In the genomic region with DNA sequence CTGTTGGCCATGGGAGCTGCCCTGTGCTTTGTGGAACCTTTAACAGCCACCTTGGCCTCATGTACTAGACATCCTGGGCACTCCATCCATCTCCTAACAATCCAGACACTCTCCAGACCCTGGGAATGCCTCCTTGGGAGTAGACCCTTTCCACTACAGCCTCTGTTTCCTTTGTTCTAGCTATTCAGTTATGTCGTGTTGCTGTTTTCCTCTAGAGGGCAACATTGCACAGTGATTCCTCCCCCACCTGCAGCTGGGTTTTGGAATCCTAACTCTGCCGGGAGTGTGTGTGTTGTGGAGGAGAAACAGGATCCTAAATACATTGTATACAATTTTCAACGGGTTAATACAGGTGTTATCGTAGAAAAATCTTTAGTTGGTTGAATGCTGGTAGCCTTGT, we compare ENCODE assay signal across 8 mouse cellular contexts. TPM values are rescaled to one million over a fixed set of nuclear protein-coding genes. Genes with fewer than 3 reads are reported as not detected.
A peak's percentile ranks its signal among the peaks of the same experiment; 100 is the strongest.
DNase-seq lines count a peak whose midpoint lies in the region; ATAC-seq and TF ChIP-seq lines count a peak whose summit lies in the region.

No protein-coding gene starts in this region.

- H3K9ac ChIP-seq in forebrain, embryonic 15.5 days (replicated peaks): no peak overlapping the region
- H3K9ac ChIP-seq in lung, embryonic 14.5 days: no peak overlapping the region

- H3K36me3 ChIP-seq in forebrain, embryonic 10.5 days (replicated peaks): no peaks in the 10 kb centered on the region
- no peaks in the 10 kb centered on the region for H3K36me3 ChIP-seq in forebrain, embryonic 15.5 days
- H3K36me3 ChIP-seq in lung, embryonic 14.5 days (ENCODE audit: insufficient read depth): no peaks in the 10 kb centered on the region
- H3K36me3 ChIP-seq in splenic B cell, adult 2 months (ENCODE audit: control insufficient read depth, insufficient read depth, low read length, poor library complexity, severe bottlenecking): no peaks in the 10 kb centered on the region

- H3K9me3 ChIP-seq in forebrain, embryonic 10.5 days: no peaks in the 10 kb centered on the region
- H3K9me3 ChIP-seq in forebrain, embryonic 15.5 days: no peaks in the 10 kb centered on the region
- H3K9me3 ChIP-seq in lung, embryonic 14.5 days (ENCODE audit: low read depth, low read length): no peaks in the 10 kb centered on the region

- WGBS in forebrain, embryonic 10.5 days: 11% methylated on average over 4 of the region's 4 CpGs
- 14% methylated on average over 4 of the region's 4 CpGs for WGBS in forebrain, embryonic 15.5 days
- WGBS in lung, embryonic 14.5 days: 10% methylated on average over 4 of the region's 4 CpGs

- DNase-seq in forebrain, embryonic 10.5 days (ENCODE audit: extremely low spot score, low spot score): peak; percentile 52
- peak; percentile 80 for DNase-seq in 3T3-L1 (ENCODE audit: low read depth, low spot score)
- DNase-seq in adrenal gland, postnatal 14 days: peak; percentile 56
- peak; percentile 80 for DNase-seq in lung, embryonic 14.5 days
- peak; percentile 26 for DNase-seq in splenic B cell, adult 2 months (ENCODE audit: low read depth, low spot score)
- no peak for DNase-seq in gastrocnemius, postnatal 4 days (ENCODE audit: low spot score in 2 of 2)

- TF ChIP-seq CTCF in lung, embryonic 14.5 days (IDR thresholded peaks at IDR 0.05; ENCODE audit: low read depth): peak; percentile 81

- H3K4me3 ChIP-seq in forebrain, embryonic 10.5 days: no peak overlapping the region
- no peak overlapping the region for H3K4me3 ChIP-seq in forebrain, embryonic 15.5 days
- H3K4me3 ChIP-seq in lung, embryonic 14.5 days (ENCODE audit: low read depth, low read length): no peak overlapping the region

- H3K4me2 ChIP-seq in forebrain, embryonic 15.5 days (replicated peaks): no peak overlapping the region
- H3K4me2 ChIP-seq in lung, embryonic 14.5 days: no peak overlapping the region

- no peaks in the 10 kb centered on the region for H3K27me3 ChIP-seq in forebrain, embryonic 10.5 days (ENCODE audit: poor library complexity, severe bottlenecking)
- H3K27me3 ChIP-seq in forebrain, embryonic 15.5 days: no peaks in the 10 kb centered on the region
- no peaks in the 10 kb centered on the region for H3K27me3 ChIP-seq in lung, embryonic 14.5 days (ENCODE audit: insufficient read depth, low read length)
- H3K27me3 ChIP-seq in splenic B cell, adult 2 months (ENCODE audit: control insufficient read depth, insufficient read depth, low read length, poor library complexity, severe bottlenecking): no peaks in the 10 kb centered on the region

- ATAC-seq in forebrain, embryonic 15.5 days (replicated peaks): no peak
- ATAC-seq in frontal cortex, adult (ENCODE audit: low TSS enrichment): peak; percentile 67
- ATAC-seq in lung, embryonic 14.5 days (ENCODE audit: insufficient read depth): peak; percentile 52; the same call in 1 of the 2 replicates

- no peaks in the 10 kb centered on the region for H3K4me1 ChIP-seq in forebrain, embryonic 10.5 days
- H3K4me1 ChIP-seq in forebrain, embryonic 15.5 days: no peaks in the 10 kb centered on the region
- no peaks in the 10 kb centered on the region for H3K4me1 ChIP-seq in lung, embryonic 14.5 days (ENCODE audit: insufficient read depth)

- peak overlapping the region; percentile 79 for H3K27ac ChIP-seq in forebrain, embryonic 10.5 days
- H3K27ac ChIP-seq in forebrain, embryonic 15.5 days (replicated peaks): no peak overlapping the region
- no peak overlapping the region for H3K27ac ChIP-seq in lung, embryonic 14.5 days (ENCODE audit: low read depth)

RNA-seq across cellular contexts. Expression of a gene that starts 1.4 kb away (rescaled TPM):
- not detected in 2 replicates for polyA plus RNA-seq in forebrain, embryonic 10.5 days (2016; fragmentation: Nextera tagmentation; extraction: Ambion mirVana)
- not detected in 2 replicates for polyA plus RNA-seq in forebrain, embryonic 15.5 days (2015; fragmentation: Nextera tagmentation; extraction: Ambion mirVana)
- not detected in 2 replicates for total RNA-seq in adrenal gland, postnatal 14 days (2021)
- polyA plus RNA-seq in lung, embryonic 14.5 days (2014; fragmentation: Nextera tagmentation; extraction: Ambion mirVana): not detected in 2 replicates
- total RNA-seq in gastrocnemius, postnatal 4 days (2021): not detected

RNA-seq across cellular contexts. Expression of a gene that starts 6.8 kb away (rescaled TPM):
- not detected in 2 replicates for polyA plus RNA-seq in forebrain, embryonic 10.5 days (2016; fragmentation: Nextera tagmentation; extraction: Ambion mirVana)
- polyA plus RNA-seq in forebrain, embryonic 15.5 days (2015; fragmentation: Nextera tagmentation; extraction: Ambion mirVana): not detected in 2 replicates
- total RNA-seq in adrenal gland, postnatal 14 days (2021): 0.49 and 1.2 TPM in 2 replicates
- polyA plus RNA-seq in lung, embryonic 14.5 days (2014; fragmentation: Nextera tagmentation; extraction: Ambion mirVana): 0.65 and 0.95 TPM in 2 replicates
- total RNA-seq in gastrocnemius, postnatal 4 days (2021): not detected

RNA-seq across cellular contexts. Expression of a gene that starts 18.8 kb away (rescaled TPM):
- not detected in 2 replicates for polyA plus RNA-seq in forebrain, embryonic 10.5 days (2016; fragmentation: Nextera tagmentation; extraction: Ambion mirVana)
- not detected in 2 replicates for polyA plus RNA-seq in forebrain, embryonic 15.5 days (2015; fragmentation: Nextera tagmentation; extraction: Ambion mirVana)
- total RNA-seq in adrenal gland, postnatal 14 days (2021): not detected in 2 replicates
- not detected in 2 replicates for polyA plus RNA-seq in lung, embryonic 14.5 days (2014; fragmentation: Nextera tagmentation; extraction: Ambion mirVana)
- not detected for total RNA-seq in gastrocnemius, postnatal 4 days (2021)

RNA-seq across cellular contexts. Expression of a gene that starts 21.3 kb away (rescaled TPM):
- polyA plus RNA-seq in forebrain, embryonic 10.5 days (2016; fragmentation: Nextera tagmentation; extraction: Ambion mirVana): not detected in 2 replicates
- not detected in 2 replicates for polyA plus RNA-seq in forebrain, embryonic 15.5 days (2015; fragmentation: Nextera tagmentation; extraction: Ambion mirVana)
- total RNA-seq in adrenal gland, postnatal 14 days (2021): not detected in 2 replicates
- polyA plus RNA-seq in lung, embryonic 14.5 days (2014; fragmentation: Nextera tagmentation; extraction: Ambion mirVana): not detected in 2 replicates
- total RNA-seq in gastrocnemius, postnatal 4 days (2021): not detected

RNA-seq across cellular contexts. Expression of a gene that starts 21.4 kb away (rescaled TPM):
- polyA plus RNA-seq in forebrain, embryonic 10.5 days (2016; fragmentation: Nextera tagmentation; extraction: Ambion mirVana): not detected in 2 replicates
- polyA plus RNA-seq in forebrain, embryonic 15.5 days (2015; fragmentation: Nextera tagmentation; extraction: Ambion mirVana): not detected in 2 replicates
- total RNA-seq in adrenal gland, postnatal 14 days (2021): 0.23 TPM in 1 of 2 replicates, not detected in the other
- polyA plus RNA-seq in lung, embryonic 14.5 days (2014; fragmentation: Nextera tagmentation; extraction: Ambion mirVana): not detected in 2 replicates
- not detected for total RNA-seq in gastrocnemius, postnatal 4 days (2021)

Comparison
In these comparisons a context has a peak if more than half of its experiments do, and no peak if none do; other contexts are left out.
1. DNase-seq: peak in forebrain, embryonic 10.5 days (single experiment), 3T3-L1 (single experiment), adrenal gland, postnatal 14 days (single experiment), lung, embryonic 14.5 days (single experiment) and splenic B cell, adult 2 months (single experiment); none in gastrocnemius, postnatal 4 days (0 of 2).